ENCODE assay signal across 8 mouse cellular contexts in the genomic region with DNA sequence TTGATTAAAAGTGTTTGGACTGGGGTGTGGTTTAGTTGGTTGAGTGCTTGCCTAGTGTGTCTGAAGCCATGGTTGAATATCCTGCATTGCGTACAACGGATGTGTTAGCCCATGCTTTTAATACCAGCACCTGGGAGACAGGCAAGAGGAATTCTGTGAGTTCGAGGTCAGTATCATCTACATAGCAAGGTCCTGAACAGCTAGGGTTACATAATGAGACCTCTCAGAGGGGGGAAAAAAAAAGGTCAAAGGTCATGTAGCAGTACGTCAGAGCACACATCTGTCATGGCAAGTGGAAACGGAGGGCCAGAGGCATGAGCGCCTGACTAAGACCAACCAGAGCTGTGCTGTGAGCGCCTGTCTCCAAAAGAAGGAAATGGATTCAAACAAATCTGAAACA. TPM values are rescaled to one million over a fixed set of nuclear protein-coding genes. Genes with fewer than 3 reads are reported as not detected.
A peak's percentile ranks its signal among the peaks of the same experiment; 100 is the strongest.
DNase-seq lines count a peak whose midpoint lies in the region; ATAC-seq and TF ChIP-seq lines count a peak whose summit lies in the region.
"Had no signal": no experiment of that assay in that cellular context is flagged by ENCODE, and none has a peak within 500 bp of the region (broad histone marks: within the 10 kb centered on the region; RNA-seq: fewer than 3 reads in every experiment).

No protein-coding gene starts in this region.

- H3K79me2 ChIP-seq in MEL (ENCODE audit: control insufficient read depth, insufficient read depth, low read length, poor library complexity), result peaks cover 55% of the 10 kb centered on the region

- H3K9ac ChIP-seq in ES-Bruce4 (ENCODE audit: low read depth, poor library complexity, severe bottlenecking) (peak overlapping the region; percentile 99), MEL (ENCODE audit: control insufficient read depth, low read depth, low read length, poor library complexity, severe bottlenecking) (no peak overlapping the region)
- 0 out of 2 replicates have a peak overlapping the region, but pooled peaks have one; percentile 19 for H3K9ac ChIP-seq in hindbrain, embryonic 11.5 days (ENCODE audit: low read depth, low read length)

- no peak for ATAC-seq in hindbrain, embryonic 11.5 days (ENCODE audit: low FRiP score)

- 0 out of 2 replicates have a peak overlapping the region, but pooled peaks have one; percentile 30 for H3K4me3 ChIP-seq in ES-Bruce4 (ENCODE audit: low read depth, low read length)
- H3K4me3 ChIP-seq in MEL (ENCODE audit: control insufficient read depth in 1 of 2, insufficient read depth in 1 of 2, low read depth in 2 of 2, low read length in 2 of 2), result no peak overlapping the region
- H3K4me3 ChIP-seq in hindbrain, embryonic 11.5 days (ENCODE audit: low read depth, low read length), result 0 out of 2 replicates have a peak overlapping the region, but pooled peaks have one; percentile 99

- H3K4me1 ChIP-seq in ES-Bruce4 (ENCODE audit: control insufficient read depth, insufficient read depth, low read length), result no peaks in the 10 kb centered on the region
- H3K4me1 ChIP-seq in MEL (ENCODE audit: control insufficient read depth in 1 of 2, insufficient read depth in 2 of 2, low read length in 2 of 2), result peaks cover 8 to 22% of the 10 kb centered on the region in 2 experiments
- H3K4me1 ChIP-seq in hindbrain, embryonic 11.5 days (replicated peaks; ENCODE audit: control insufficient read depth, insufficient read depth, low read length), result peaks cover 12% of the 10 kb centered on the region

- H3K36me3 ChIP-seq in ES-Bruce4 (ENCODE audit: control insufficient read depth, insufficient read depth, low read length, poor library complexity, severe bottlenecking), result peaks cover 61% of the 10 kb centered on the region
- H3K36me3 ChIP-seq in MEL (ENCODE audit: control insufficient read depth in 1 of 2, insufficient read depth in 2 of 2, low read length in 2 of 2), result peaks cover 13 to 50% of the 10 kb centered on the region in 2 experiments
- peaks cover 9% of the 10 kb centered on the region for H3K36me3 ChIP-seq in hindbrain, embryonic 11.5 days (ENCODE audit: control insufficient read depth, insufficient read depth, low read length)

- H3K9me3 ChIP-seq in ES-Bruce4 (replicated peaks; ENCODE audit: control insufficient read depth, insufficient read depth, low read length, poor library complexity, severe bottlenecking), result no peaks in the 10 kb centered on the region
- no peaks in the 10 kb centered on the region for H3K9me3 ChIP-seq in MEL (replicated peaks; ENCODE audit: insufficient read depth, low read length)
- no peaks in the 10 kb centered on the region for H3K9me3 ChIP-seq in hindbrain, embryonic 11.5 days (ENCODE audit: control insufficient read depth, low read length)

- TF ChIP-seq EP300 in ES-Bruce4 (IDR thresholded peaks at IDR 0.05; ENCODE audit: insufficient read depth, low read depth, low read length) (no peak), MEL (IDR thresholded peaks at IDR 0.05; ENCODE audit: low read depth in 1 of 2, low read length in 2 of 2) (no peak)

- no peak overlapping the region for H3K27ac ChIP-seq in ES-Bruce4 (ENCODE audit: insufficient read depth, low read length)
- H3K27ac ChIP-seq in MEL (ENCODE audit: control insufficient read depth, low read depth, low read length), result no peak overlapping the region
- peak overlapping the region; percentile 79; the same call in 1 of the 2 replicates for H3K27ac ChIP-seq in hindbrain, embryonic 11.5 days (ENCODE audit: low read depth, low read length)

- H3K27me3 ChIP-seq in ES-Bruce4 (ENCODE audit: control insufficient read depth, insufficient read depth, low read length, poor library complexity, severe bottlenecking) (no peaks in the 10 kb centered on the region), MEL (ENCODE audit: control insufficient read depth in 1 of 2, insufficient read depth in 2 of 2, low read length in 2 of 2) (no peaks in the 10 kb centered on the region)
- H3K27me3 ChIP-seq in hindbrain, embryonic 11.5 days (ENCODE audit: control insufficient read depth, insufficient read depth, low read length), result no peaks in the 10 kb centered on the region

- DNase-seq in MEL (ENCODE audit: low read depth, low spot score), result no peak
- DNase-seq in hindbrain, embryonic 11.5 days (ENCODE audit: low spot score), result peak; percentile 56
- DNase-seq in mesoderm, embryonic 11.5 days (ENCODE audit: low read depth, low spot score), result peak; percentile 59
- DNase-seq in cerebellum, postnatal 4 days (ENCODE audit: low spot score in 2 of 2), result no peak
- DNase-seq in spleen, postnatal 4 days (ENCODE audit: low spot score in 2 of 2), result no peak
- no peak for DNase-seq in Muller cell, postnatal 12 days (ENCODE audit: inconsistent ontology term)
- DNase-seq: thymus, adult 18-20 months had no signal

- WGBS in hindbrain, embryonic 11.5 days, result 30% methylated on average over 7 of the region's 7 CpGs

- no peak for TF ChIP-seq POLR2A in ES-Bruce4 (IDR thresholded peaks at IDR 0.05; ENCODE audit: insufficient read depth, low read length)
- no peak for TF ChIP-seq POLR2A in MEL (IDR thresholded peaks at IDR 0.05; ENCODE audit: control insufficient read depth in 1 of 2, insufficient read depth in 1 of 2, low read depth in 1 of 2, low read length in 2 of 2, poor library complexity in 1 of 2)

- H3K4me2 ChIP-seq in hindbrain, embryonic 11.5 days (replicated peaks; ENCODE audit: low read depth, low read length), result peak overlapping the region; percentile 66

- TF ChIP-seq RAD21 in MEL (IDR thresholded peaks at IDR 0.05; ENCODE audit: low read depth, low read length), result no peak

- no peak for TF ChIP-seq CTCF in ES-Bruce4 (IDR thresholded peaks at IDR 0.05; ENCODE audit: low read depth, low read length)
- TF ChIP-seq CTCF in MEL (IDR thresholded peaks at IDR 0.05 in 2 of 3, conservative IDR thresholded peaks at IDR 0.05 in 1 of 3; ENCODE audit: control insufficient read depth in 1 of 3, insufficient read depth in 1 of 3, low read depth in 2 of 3, low read length in 3 of 3, poor library complexity in 1 of 3, severe bottlenecking in 1 of 3), result no peak

TF ChIP-seq in MEL, 35 proteins besides CTCF, POLR2A, EP300 and RAD21:
- TF ChIP-seq TAL1 (IDR thresholded peaks at IDR 0.05; ENCODE audit: low read length) (no peak), POLR2AphosphoS2 (IDR thresholded peaks at IDR 0.05; ENCODE audit: low read length) (0 out of 2 replicates have a peak, but pooled peaks have one; percentile 28), HCFC1 (IDR thresholded peaks at IDR 0.05; ENCODE audit: low read depth, low read length) (no peak), SMC3 (IDR thresholded peaks at IDR 0.05; ENCODE audit: low read depth, low read length) (no peak), TBP (IDR thresholded peaks at IDR 0.05; ENCODE audit: low read depth, low read length) (no peak)

RNA-seq across cellular contexts. Expression of a gene that starts 3.4 kb away (rescaled TPM):
- polyA plus RNA-seq in ES-Bruce4 (2011; ENCODE audit: insufficient read depth, insufficient read length, low read depth, missing spikeins), result 1,167 and 1,184 TPM in 2 replicates
- total RNA-seq in MEL (2012; rRNA removed), result 167 and 175 TPM in 2 replicates
- polyA plus RNA-seq in MEL (2012; ENCODE audit: insufficient read depth in 1 of 2, insufficient read length in 2 of 2, low read depth in 1 of 2, low replicate concordance in 2 of 2, missing spikeins in 1 of 2), result 100 to 1,000 TPM; 216 to 583 TPM
- polyA plus RNA-seq in hindbrain, embryonic 11.5 days (2014; fragmentation: Nextera tagmentation; extraction: Ambion mirVana), result 708 and 779 TPM in 2 replicates

Comparison
In these comparisons a context has a peak if more than half of its experiments do, and no peak if none do; other contexts are left out.
1. H3K4me3 ChIP-seq: peak in ES-Bruce4 (single experiment) and hindbrain, embryonic 11.5 days (single experiment); none in MEL (0 of 2).
2. DNase-seq: peak in hindbrain, embryonic 11.5 days (single experiment) and mesoderm, embryonic 11.5 days (single experiment); none in MEL (single experiment), cerebellum, postnatal 4 days (0 of 2), spleen, postnatal 4 days (0 of 2) and Muller cell, postnatal 12 days (single experiment).